Comparison of ENCODE assay signal across 10 mouse cellular contexts in the genomic region with DNA sequence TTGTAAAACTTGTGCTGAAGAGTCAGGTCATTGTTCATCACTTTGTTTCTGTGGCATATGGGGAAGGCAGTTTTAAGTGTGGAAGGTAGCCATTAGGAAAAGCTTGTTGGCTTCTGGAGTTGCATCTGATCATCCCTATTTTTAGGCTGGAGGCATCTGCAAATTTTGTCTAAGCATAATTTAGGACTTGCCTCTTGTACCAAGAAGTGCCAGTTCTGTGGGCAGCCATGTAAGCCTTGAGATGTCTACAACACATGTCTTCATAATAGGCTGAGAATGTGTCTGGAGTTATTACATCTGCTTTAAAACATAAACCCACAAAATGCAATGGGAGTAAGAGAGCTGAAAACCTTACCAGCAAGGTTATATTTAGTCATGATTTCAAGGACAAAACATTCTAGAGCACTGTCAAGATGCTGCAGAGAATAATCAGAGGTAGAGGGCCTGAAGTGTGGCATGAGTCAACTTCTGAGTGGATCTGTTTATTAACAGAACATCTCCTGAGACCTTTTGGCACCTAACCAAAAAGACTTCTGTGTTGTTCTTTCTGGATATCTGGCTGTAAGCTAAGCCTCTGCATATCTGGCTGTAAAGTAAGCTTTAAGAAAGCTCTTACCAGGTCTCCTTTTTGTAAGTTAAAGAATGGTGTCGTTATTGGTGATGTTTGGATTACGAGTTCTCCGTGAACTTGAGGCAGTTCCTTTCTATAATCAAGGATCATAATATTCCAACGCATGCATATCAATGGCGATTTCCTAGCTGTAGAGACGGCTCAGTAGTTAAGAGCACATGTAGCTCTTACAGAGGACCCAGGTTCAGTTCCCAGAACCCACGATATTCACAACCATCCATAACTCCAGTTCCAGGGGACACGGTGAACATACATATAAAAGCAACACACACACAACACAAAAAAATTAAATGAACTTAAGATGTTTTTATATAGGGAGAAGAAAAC.
DNase-seq lines count a peak whose midpoint lies in the region; ATAC-seq and TF ChIP-seq lines count a peak whose summit lies in the region.
"Had no signal": no experiment of that assay in that cellular context is flagged by ENCODE, and none has a peak within 500 bp of the region (broad histone marks: within the 10 kb centered on the region; RNA-seq: fewer than 3 reads in every experiment).

No protein-coding gene starts in this region.

- H3K4me3 ChIP-seq in myocyte: no peak overlapping the region

- no peaks in the 10 kb centered on the region for H3K36me3 ChIP-seq in myocyte (ENCODE audit: control insufficient read depth, insufficient read depth)

- peak; percentile 28 for DNase-seq in heart, adult 8-10 months (ENCODE audit: low spot score)
- no peak for DNase-seq in heart, postnatal 10 days
- peak; percentile 25 for DNase-seq in left cerebral cortex, adult 11 months (ENCODE audit: low spot score)
- DNase-seq in left cerebral cortex, postnatal 4 days: no peak
- peak; percentile 39 for DNase-seq in Patski (ENCODE audit: low read depth, low spot score)
- DNase-seq in c-Kit-positive CD71-positive TER-119-positive erythroid progenitor cells, embryonic 14.5 days (ENCODE audit: low spot score): no peak
- DNase-seq: cerebellum, adult 9-11 months; kidney, adult 8-10 months; thymus, adult 2 months had no signal

- ATAC-seq in Patski: no peak

- TF ChIP-seq POLR2A in myocyte (IDR thresholded peaks at IDR 0.05; ENCODE audit: insufficient read length, low read depth): no peak

- H3K27me3 ChIP-seq in Patski: no peaks in the 10 kb centered on the region
- no peaks in the 10 kb centered on the region for H3K27me3 ChIP-seq in myocyte (ENCODE audit: control insufficient read depth, insufficient read depth, insufficient read length)

- peak overlapping the region; percentile 61 for H3K4me2 ChIP-seq in myocyte (ENCODE audit: low read depth)

- TF ChIP-seq CTCF in Patski (IDR thresholded peaks at IDR 0.05): no peak

- in situ Hi-C loops in Patski (cut with MboI; ENCODE audit: low pct_unique_long_range_greater_than_20kb): no loop called here

- H3ac ChIP-seq in myocyte (ENCODE audit: control insufficient read depth, insufficient read length): no peak overlapping the region

- POLR2A ChIA-PET in Patski (lab: Charles Lee): no interaction called here

- no peaks in the 10 kb centered on the region for H3K79me2 ChIP-seq in myocyte (ENCODE audit: control insufficient read depth, insufficient read depth)

- CTCF ChIA-PET in Patski (lab: Charles Lee): interaction anchor here (1.3 to 2.2 kb wide), 4 partner anchors 8 to 65 kb away, joined by 3 to 7 read pairs (median 6); no protein-coding TSS in a partner anchor

- intact Hi-C loops in heart, postnatal 10 days (cut with DNase I): no loop called here
- intact Hi-C loops in left cerebral cortex, postnatal 4 days (cut with DNase I): no loop called here

TF ChIP-seq in myocyte, 11 proteins besides CTCF, POLR2A, EP300 and RAD21:
- TF ChIP-seq TCF3 (IDR thresholded peaks at IDR 0.05; ENCODE audit: insufficient read length, low read depth) (no peak), MYOD1 (IDR thresholded peaks at IDR 0.05; ENCODE audit: control insufficient read depth in 1 of 3, insufficient read length in 2 of 3, low read depth in 2 of 3) (no peak), POLR2AphosphoS2 (IDR thresholded peaks at IDR 0.05; ENCODE audit: insufficient read length, low read depth) (no peak), MYOG (IDR thresholded peaks at IDR 0.05; ENCODE audit: control insufficient read depth in 1 of 3, insufficient read depth in 1 of 3, insufficient read length in 2 of 3, low read depth in 2 of 3) (peak in 1 of 3 experiments; percentile 35), REST (IDR thresholded peaks at IDR 0.05; ENCODE audit: insufficient read depth, insufficient read length) (no peak), SRF (IDR thresholded peaks at IDR 0.05; ENCODE audit: control insufficient read depth, insufficient read length, low read depth) (no peak), CEBPB (IDR thresholded peaks at IDR 0.05; ENCODE audit: insufficient read depth, poor library complexity, severe bottlenecking) (0 out of 2 replicates have a peak, but pooled peaks have one; percentile 3), MAX (IDR thresholded peaks at IDR 0.05; ENCODE audit: low read depth) (no peak), E2F4 (IDR thresholded peaks at IDR 0.05; ENCODE audit: insufficient read depth) (no peak), USF1 (IDR thresholded peaks at IDR 0.05; ENCODE audit: low read depth) (no peak), TCF12 (IDR thresholded peaks at IDR 0.05; ENCODE audit: insufficient read depth, poor library complexity, severe bottlenecking) (no peak)

Comparison
In these comparisons a context has a peak if more than half of its experiments do, and no peak if none do; other contexts are left out.
1. DNase-seq: peak in heart, adult 8-10 months (single experiment), left cerebral cortex, adult 11 months (single experiment) and Patski (single experiment); none in heart, postnatal 10 days (0 of 2), left cerebral cortex, postnatal 4 days (single experiment) and c-Kit-positive CD71-positive TER-119-positive erythroid progenitor cells, embryonic 14.5 days (single experiment).